Mouse (Mus musculus) layer of hippocampus, adult 8-10 months (tissue): ENCODE results near the gene Tas2r135. TPM values are rescaled to one million over a fixed set of nuclear protein-coding genes. Genes with fewer than 3 reads are reported as not detected.

Source experiments
- DNase-seq, 2 experiments: peaks; one replicate each; pipeline ENCODE4 v3.0.0; 2022; ENCODE audit warnings: low spot score in 2 of 2
- total RNA-seq, 4 experiments: library from RNA; stranded (reverse); gene quantifications; 2 replicates each; pipeline ENCODE4 v1.2.4; 2022

The Tas2r135 gene
- total RNA-seq, result under 1 TPM in 1 of 4 experiments, not detected in 3; 0.29 TPM

GRCm38 (mm10) chr6:42405134-42405533, at the start of gene Tas2r135:
Tas2r135 (plus strand) TSS chr6:42405434.
- no peak for DNase-seq

- no peak for DNase-seq
Observed at GRCm38 (mm10) chr6:42355794-42356600, 49.2 kb upstream of the Tas2r135 start.

- DNase-seq, result no peak
Observed at GRCm38 (mm10) chr6:42356913-42357312, 48.3 kb upstream of the Tas2r135 start.

GRCm38 (mm10) chr6:42357901-42358300, 47.3 kb upstream of the Tas2r135 start:
- DNase-seq, result no peak

- DNase-seq, result no peak
Observed at GRCm38 (mm10) chr6:42358901-42359300, 46.3 kb upstream of the Tas2r135 start.

- DNase-seq, result no peak
Observed at GRCm38 (mm10) chr6:42359364-42360147, 45.7 kb upstream of the Tas2r135 start.

GRCm38 (mm10) chr6:42360231-42360840, 44.9 kb upstream of the Tas2r135 start:
- no peak for DNase-seq

- DNase-seq, result no peak
Observed at GRCm38 (mm10) chr6:42361041-42361895, 44.0 kb upstream of the Tas2r135 start.

- DNase-seq, result no peak
Observed at GRCm38 (mm10) chr6:42362074-42362473, 43.2 kb upstream of the Tas2r135 start.

- DNase-seq, result no peak
Observed at GRCm38 (mm10) chr6:42362497-42362896, 42.7 kb upstream of the Tas2r135 start.

GRCm38 (mm10) chr6:42362974-42363373, 42.3 kb upstream of the Tas2r135 start:
- no peak for DNase-seq

- no peak for DNase-seq
Observed at GRCm38 (mm10) chr6:42364066-42364465, 41.2 kb upstream of the Tas2r135 start.

- no peak for DNase-seq
Observed at GRCm38 (mm10) chr6:42364607-42365006, 40.6 kb upstream of the Tas2r135 start.

GRCm38 (mm10) chr6:42365215-42365614, 40.0 kb upstream of the Tas2r135 start:
- DNase-seq, result no peak

GRCm38 (mm10) chr6:42369870-42370269, 35.4 kb upstream of the Tas2r135 start:
- no peak for DNase-seq

GRCm38 (mm10) chr6:42370630-42371363, 34.4 kb upstream of the Tas2r135 start:
- DNase-seq, result no peak

- no peak for DNase-seq
Observed at GRCm38 (mm10) chr6:42372001-42372400, 33.2 kb upstream of the Tas2r135 start.

- DNase-seq, result no peak
Observed at GRCm38 (mm10) chr6:42372421-42372815, 32.8 kb upstream of the Tas2r135 start.

- DNase-seq, result no peak
Observed at GRCm38 (mm10) chr6:42372816-42373547, 32.3 kb upstream of the Tas2r135 start, which contains the start of gene Epha1. Epha1 (minus strand) TSS chr6:42373268.
